17 mouse cellular contexts compared by ENCODE assay signal in genomic region chr6:112909711-112910110, GRCm38 (mm10).
"Had no signal": no experiment of that assay in that cellular context is flagged by ENCODE, and none has a peak within 500 bp of the region (broad histone marks: within the 10 kb centered on the region; RNA-seq: fewer than 3 reads in every experiment).

No protein-coding gene starts in this region.

- H3K9me3 ChIP-seq: liver, embryonic 15.5 days; lung, embryonic 15.5 days; midbrain, embryonic 10.5 days; midbrain, embryonic 12.5 days; neural tube, embryonic 12.5 days; stomach, embryonic 15.5 days had no signal

- H3K4me1 ChIP-seq: lung, embryonic 15.5 days; neural tube, embryonic 12.5 days; stomach, embryonic 15.5 days had no signal

- H3K9ac ChIP-seq: liver, embryonic 15.5 days; liver, postnatal 0 days; lung, embryonic 15.5 days; midbrain, embryonic 12.5 days; neural tube, embryonic 12.5 days; stomach, embryonic 15.5 days had no signal

- H3K4me3 ChIP-seq: liver, embryonic 15.5 days; lung, embryonic 15.5 days; midbrain, embryonic 10.5 days; midbrain, embryonic 12.5 days; neural tube, embryonic 12.5 days; stomach, embryonic 15.5 days had no signal

- ATAC-seq: liver, postnatal 0 days; midbrain, embryonic 16.5 days had no signal

- H3K36me3 ChIP-seq: liver, embryonic 15.5 days; lung, embryonic 15.5 days; neural tube, embryonic 12.5 days; stomach, embryonic 15.5 days had no signal

- H3K27ac ChIP-seq: liver, embryonic 15.5 days; lung, embryonic 15.5 days; midbrain, embryonic 12.5 days; neural tube, embryonic 12.5 days; stomach, embryonic 15.5 days; stomach, postnatal 0 days had no signal

- H3K4me2 ChIP-seq: liver, embryonic 15.5 days; lung, embryonic 15.5 days; midbrain, embryonic 12.5 days; neural tube, embryonic 12.5 days; stomach, embryonic 15.5 days had no signal

- H3K27me3 ChIP-seq: liver, embryonic 15.5 days; lung, embryonic 15.5 days; midbrain, embryonic 12.5 days; neural tube, embryonic 12.5 days; stomach, embryonic 15.5 days had no signal

- DNase-seq: liver, postnatal 0 days; lung, adult 2 months; lung, postnatal 10 days; lung, postnatal 4 days; midbrain, embryonic 14.5 days; right cerebral cortex, postnatal 14 days; thymus, adult 2 months; thymus, postnatal 25 days; thymus, postnatal 4 days had no signal
